Mouse (Mus musculus) ovary, adult 2 months (tissue): ENCODE measurements around the gene Ahctf1. TPM values are rescaled to one million over a fixed set of nuclear protein-coding genes. Genes with fewer than 3 reads are reported as not detected.

Experiments
- polyA plus RNA-seq: library from polyadenylated mRNA; depleted of rRNA; stranded (reverse); fragments of >200 nt; gene quantifications from 2 replicates; pipeline ENCODE4 v1.2.3, GENCODE M21; 2012; rRNA removed

Gene Ahctf1
- 6.3 TPM in 2 replicates for polyA plus RNA-seq

GRCm38 (mm10) chr1:179803513-179804139 lies at the start of gene Ahctf1:
Gene Ahctf1 (minus strand): TSS chr1:179803680.

DNA sequence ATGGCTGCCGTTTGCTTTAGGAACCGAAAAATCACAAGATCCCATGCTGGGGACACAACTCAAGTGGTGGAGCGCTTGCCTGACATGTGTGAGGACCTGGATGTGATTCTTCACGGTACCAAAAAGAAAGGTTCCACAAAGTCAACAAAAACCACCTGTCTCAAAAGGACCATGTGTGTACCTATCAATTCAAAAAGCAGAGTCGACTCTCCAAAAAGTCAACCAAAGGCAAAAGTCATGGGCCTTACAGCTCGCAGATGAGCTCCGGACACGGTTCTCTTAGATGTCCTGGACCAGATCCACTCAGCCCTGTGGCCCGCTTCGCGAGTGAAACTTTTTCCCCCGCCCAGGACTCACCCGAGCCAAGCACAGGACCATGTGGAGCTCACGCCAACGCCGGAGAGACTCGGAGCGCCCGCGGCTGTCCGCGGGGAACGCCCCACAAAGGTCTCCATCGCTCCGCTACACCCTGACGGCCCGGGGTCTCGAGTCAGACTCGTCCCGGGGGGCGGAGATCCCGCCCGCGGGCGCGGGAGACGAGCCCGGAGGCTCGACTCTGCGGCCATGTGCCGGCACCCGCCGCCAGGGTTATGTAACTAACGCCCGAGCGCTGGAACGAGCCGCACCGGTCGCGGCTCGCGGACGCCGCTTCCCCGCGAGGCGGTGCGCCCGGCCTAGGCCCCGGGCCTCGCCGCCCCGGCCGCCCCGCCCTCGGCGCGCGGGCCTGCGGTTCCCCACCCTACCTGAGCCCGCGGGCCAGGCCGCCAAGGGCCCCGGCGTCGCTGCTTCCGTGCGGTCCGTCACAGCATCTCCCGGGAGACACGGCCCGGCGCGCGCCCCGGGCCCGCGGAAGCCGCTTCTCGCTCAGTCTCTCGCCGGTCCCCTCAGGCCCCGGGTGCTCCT lies 619 bp downstream of the Ahctf1 start, which contains the start of gene Gm10518:
Gm10518 (plus strand) TSS at position 767 of the 903 bp plus-strand sequence.

DNA sequence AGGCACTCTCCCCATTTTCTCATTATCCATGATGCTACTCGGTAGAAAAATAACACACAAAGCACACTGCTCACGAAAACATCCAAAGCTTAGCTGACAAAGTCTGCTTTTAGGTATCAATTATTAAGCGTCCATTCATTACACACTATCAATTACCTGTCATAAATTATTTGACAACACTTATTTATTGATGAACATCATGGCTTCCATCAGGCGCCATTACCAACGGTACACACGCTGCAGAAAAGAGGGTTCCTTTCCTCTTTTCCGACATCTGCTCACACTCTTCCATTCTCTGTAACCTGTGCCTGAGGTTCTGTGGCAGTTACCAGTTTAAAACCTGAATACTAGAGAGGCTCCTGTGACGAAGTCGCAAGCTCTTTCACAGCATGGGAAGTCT lies 58.3 kb downstream of the Ahctf1 start, which contains the start of gene Kif28:
Kif28 (minus strand) TSS at position 101 of the 400 bp plus-strand sequence.

Other genes starting within 250 kb of the Ahctf1 start
- 9.0 and 10.2 TPM in 2 replicates for gene Sccpdh, start 135.5 kb downstream of the Ahctf1 start, polyA plus RNA-seq
- 0.06 TPM in 1 of 2 replicates, not detected in the other for gene Kif28, start 58.4 kb downstream of the Ahctf1 start, polyA plus RNA-seq
- gene Gm10518, start 304 bp downstream of the Ahctf1 start, polyA plus RNA-seq, result not detected in 2 replicates
- gene Cdc42bpa, start 156.8 kb upstream of the Ahctf1 start, polyA plus RNA-seq, result 21.1 and 23.8 TPM in 2 replicates